Mouse (Mus musculus): ENCODE results near the gene Lrrc4c. TPM values are rescaled to one million over a fixed set of nuclear protein-coding genes. Genes with fewer than 3 reads are reported as not detected.

Gene Lrrc4c
- polyA plus RNA-seq, 1 experiment from 2014 or later: 2.0 TPM

- Histone ChIP-seq H3K27me3 (no peaks in the 10 kb centered on the region), H3K36me3 (no peaks in the 10 kb centered on the region), H3K4me1 (replicated peaks) (no peaks in the 10 kb centered on the region), H3K9me3 (no peaks in the 10 kb centered on the region), H3K27ac (no peak overlapping the region), H3K4me2 (no peak overlapping the region), H3K9ac (replicated peaks) (no peak overlapping the region), H3K4me3 (replicated peaks) (no peak overlapping the region)
- 55% methylated on average over 2 of the region's 2 CpGs for WGBS
- no peak for ATAC-seq (ENCODE audit: insufficient number of reproducible peaks, insufficient read depth, low FRiP score, low TSS enrichment, low read depth)
These were observed 785.6 kb downstream of the Lrrc4c start for GRCm38 (mm10) chr2:97103398-97104162.

- no peaks in the 10 kb centered on the region for H3K4me1 ChIP-seq (replicated peaks)
- H3K9ac ChIP-seq (replicated peaks): no peak overlapping the region
- 87% methylated on average over 3 of the region's 3 CpGs for whole genome bisulfite sequencing
- H3K4me2 ChIP-seq: no peak overlapping the region
- H3K27me3 ChIP-seq: no peaks in the 10 kb centered on the region
- H3K4me3 ChIP-seq (replicated peaks): no peak overlapping the region
- no peaks in the 10 kb centered on the region for H3K36me3 ChIP-seq
- no peak for ATAC-seq (ENCODE audit: insufficient number of reproducible peaks, insufficient read depth, low FRiP score, low TSS enrichment, low read depth)
- H3K27ac ChIP-seq: no peak overlapping the region
- no peaks in the 10 kb centered on the region for H3K9me3 ChIP-seq
These were observed 806.3 kb downstream of the Lrrc4c start for GRCm38 (mm10) chr2:97124246-97124645.

- no peaks in the 10 kb centered on the region for H3K4me1 ChIP-seq (replicated peaks)
- H3K36me3 ChIP-seq: no peaks in the 10 kb centered on the region
- 92% methylated on average over 3 of the region's 3 CpGs for WGBS
- H3K4me2 ChIP-seq: no peak overlapping the region
- no peak overlapping the region for H3K27ac ChIP-seq
- no peak overlapping the region for H3K9ac ChIP-seq (replicated peaks)
- H3K4me3 ChIP-seq (replicated peaks): no peak overlapping the region
- no peak for ATAC-seq (ENCODE audit: insufficient number of reproducible peaks, insufficient read depth, low FRiP score, low TSS enrichment, low read depth)
- no peaks in the 10 kb centered on the region for H3K9me3 ChIP-seq
- H3K27me3 ChIP-seq: no peaks in the 10 kb centered on the region
These were observed 820.5 kb downstream of the Lrrc4c start for GRCm38 (mm10) chr2:97138454-97138853.

GRCm38 (mm10) chr2:97151626-97152194 is 833.7 kb downstream of the Lrrc4c start:
- no peaks in the 10 kb centered on the region for H3K27me3 ChIP-seq
- H3K4me2 ChIP-seq: no peak overlapping the region
- H3K9me3 ChIP-seq: no peaks in the 10 kb centered on the region
- no peaks in the 10 kb centered on the region for H3K4me1 ChIP-seq (replicated peaks)
- H3K9ac ChIP-seq (replicated peaks): no peak overlapping the region
- WGBS: 93% methylated on average over 3 of the region's 3 CpGs
- no peak overlapping the region for H3K27ac ChIP-seq
- ATAC-seq (ENCODE audit: insufficient number of reproducible peaks, insufficient read depth, low FRiP score, low TSS enrichment, low read depth): no peak
- no peaks in the 10 kb centered on the region for H3K36me3 ChIP-seq
- H3K4me3 ChIP-seq (replicated peaks): no peak overlapping the region

GRCm38 (mm10) chr2:97165745-97166144 is 847.8 kb downstream of the Lrrc4c start:
- no peak overlapping the region for H3K4me2 ChIP-seq
- ATAC-seq (ENCODE audit: insufficient number of reproducible peaks, insufficient read depth, low FRiP score, low TSS enrichment, low read depth): no peak
- H3K9ac ChIP-seq (replicated peaks): no peak overlapping the region
- no peak overlapping the region for H3K27ac ChIP-seq
- H3K36me3 ChIP-seq: no peaks in the 10 kb centered on the region
- H3K4me1 ChIP-seq (replicated peaks): no peaks in the 10 kb centered on the region
- H3K4me3 ChIP-seq (replicated peaks): no peak overlapping the region
- no peaks in the 10 kb centered on the region for H3K27me3 ChIP-seq
- 84% methylated on average over 2 of the region's 2 CpGs for WGBS
- H3K9me3 ChIP-seq: no peaks in the 10 kb centered on the region

GRCm38 (mm10) chr2:97178399-97178798 is 860.4 kb downstream of the Lrrc4c start:
- no peaks in the 10 kb centered on the region for H3K36me3 ChIP-seq
- no peak overlapping the region for H3K4me2 ChIP-seq
- H3K4me1 ChIP-seq (replicated peaks): no peaks in the 10 kb centered on the region
- H3K4me3 ChIP-seq (replicated peaks): no peak overlapping the region
- no peaks in the 10 kb centered on the region for H3K9me3 ChIP-seq
- ATAC-seq (ENCODE audit: insufficient number of reproducible peaks, insufficient read depth, low FRiP score, low TSS enrichment, low read depth): no peak
- no peak overlapping the region for H3K27ac ChIP-seq
- no peaks in the 10 kb centered on the region for H3K27me3 ChIP-seq
- H3K9ac ChIP-seq (replicated peaks): no peak overlapping the region
- 49% methylated on average over 4 of the region's 4 CpGs for WGBS

GRCm38 (mm10) chr2:97196968-97197606 is 879.1 kb downstream of the Lrrc4c start:
- no peak for ATAC-seq (ENCODE audit: insufficient number of reproducible peaks, insufficient read depth, low FRiP score, low TSS enrichment, low read depth)
- Histone ChIP-seq H3K4me1 (replicated peaks) (no peaks in the 10 kb centered on the region), H3K4me3 (replicated peaks) (no peak overlapping the region), H3K9ac (replicated peaks) (no peak overlapping the region), H3K9me3 (no peaks in the 10 kb centered on the region), H3K27me3 (no peaks in the 10 kb centered on the region), H3K36me3 (no peaks in the 10 kb centered on the region), H3K4me2 (no peak overlapping the region), H3K27ac (no peak overlapping the region)
- WGBS: 90% methylated on average over 4 of the region's 4 CpGs

GRCm38 (mm10) chr2:97232966-97233365 is 915.0 kb downstream of the Lrrc4c start:
- no peak overlapping the region for H3K27ac ChIP-seq
- no peak overlapping the region for H3K9ac ChIP-seq (replicated peaks)
- 94% methylated on average over 3 of the region's 3 CpGs for WGBS
- H3K36me3 ChIP-seq: no peaks in the 10 kb centered on the region
- no peaks in the 10 kb centered on the region for H3K27me3 ChIP-seq
- no peaks in the 10 kb centered on the region for H3K9me3 ChIP-seq
- ATAC-seq (ENCODE audit: insufficient number of reproducible peaks, insufficient read depth, low FRiP score, low TSS enrichment, low read depth): no peak
- no peaks in the 10 kb centered on the region for H3K4me1 ChIP-seq (replicated peaks)
- no peak overlapping the region for H3K4me3 ChIP-seq (replicated peaks)
- H3K4me2 ChIP-seq: no peak overlapping the region

- no peak for ATAC-seq (ENCODE audit: insufficient number of reproducible peaks, insufficient read depth, low FRiP score, low TSS enrichment, low read depth)
- no peak overlapping the region for H3K9ac ChIP-seq (replicated peaks)
- H3K9me3 ChIP-seq: no peaks in the 10 kb centered on the region
- 87% methylated on average over 1 of the region's 1 CpGs for WGBS
- no peaks in the 10 kb centered on the region for H3K36me3 ChIP-seq
- no peaks in the 10 kb centered on the region for H3K4me1 ChIP-seq (replicated peaks)
- H3K4me2 ChIP-seq: no peak overlapping the region
- no peak overlapping the region for H3K4me3 ChIP-seq (replicated peaks)
- H3K27me3 ChIP-seq: no peaks in the 10 kb centered on the region
- no peak overlapping the region for H3K27ac ChIP-seq
These were observed 916.1 kb downstream of the Lrrc4c start for GRCm38 (mm10) chr2:97234074-97234473.

- H3K9me3 ChIP-seq: no peaks in the 10 kb centered on the region
- ATAC-seq (ENCODE audit: insufficient number of reproducible peaks, insufficient read depth, low FRiP score, low TSS enrichment, low read depth): no peak
- H3K4me3 ChIP-seq (replicated peaks): no peak overlapping the region
- H3K36me3 ChIP-seq: no peaks in the 10 kb centered on the region
- H3K4me2 ChIP-seq: no peak overlapping the region
- H3K9ac ChIP-seq (replicated peaks): no peak overlapping the region
- no peaks in the 10 kb centered on the region for H3K4me1 ChIP-seq (replicated peaks)
- H3K27ac ChIP-seq: no peak overlapping the region
- H3K27me3 ChIP-seq: no peaks in the 10 kb centered on the region
- WGBS: 58% methylated on average over 2 of the region's 2 CpGs
These were observed 956.7 kb downstream of the Lrrc4c start for GRCm38 (mm10) chr2:97274651-97275050.

- no peaks in the 10 kb centered on the region for H3K27me3 ChIP-seq
- no peak overlapping the region for H3K4me2 ChIP-seq
- H3K36me3 ChIP-seq: no peaks in the 10 kb centered on the region
- no peak overlapping the region for H3K9ac ChIP-seq (replicated peaks)
- H3K4me3 ChIP-seq (replicated peaks): no peak overlapping the region
- ATAC-seq (ENCODE audit: insufficient number of reproducible peaks, insufficient read depth, low FRiP score, low TSS enrichment, low read depth): no peak
- no peaks in the 10 kb centered on the region for H3K4me1 ChIP-seq (replicated peaks)
- H3K27ac ChIP-seq: no peak overlapping the region
- no peaks in the 10 kb centered on the region for H3K9me3 ChIP-seq
These were observed 967.0 kb downstream of the Lrrc4c start for GRCm38 (mm10) chr2:97284986-97285385.
